Mouse (Mus musculus) ES-Bruce4 (cell line): ENCODE results near the gene Ice1. TPM values are rescaled to one million over a fixed set of nuclear protein-coding genes. Genes with fewer than 3 reads are reported as not detected.
A peak's percentile ranks its signal among the peaks of the same experiment; 100 is the strongest.

ENCODE experiments used
- H3K27ac ChIP-seq: 2 replicates; pipeline ENCODE4 v1.5.1; 2012; ENCODE audit warnings: low read length, inconsistent platforms; ENCODE audit not compliant: insufficient read depth
- H3K27me3 ChIP-seq: 2 replicates; pipeline ENCODE4 v1.6.1; 2012; ENCODE audit warnings: mild to moderate bottlenecking, low read length, inconsistent platforms; ENCODE audit not compliant: control insufficient read depth, poor library complexity, insufficient read depth, severe bottlenecking
- H3K36me3 ChIP-seq: 2 replicates; pipeline ENCODE4 v1.6.1; 2012; ENCODE audit warnings: inconsistent platforms, mild to moderate bottlenecking, low read length, moderate library complexity; ENCODE audit not compliant: control insufficient read depth, poor library complexity, insufficient read depth, severe bottlenecking
- H3K4me1 ChIP-seq: one replicate; pipeline ENCODE4 v1.8.1; 2011; ENCODE audit warnings: low read length; ENCODE audit not compliant: control insufficient read depth, insufficient read depth
- H3K4me3 ChIP-seq: 2 replicates; pipeline ENCODE4 v1.5.1; 2011; ENCODE audit warnings: low read depth, mild to moderate bottlenecking, low read length
- H3K9ac ChIP-seq: 2 replicates; pipeline ENCODE4 v1.6.1; 2012; ENCODE audit warnings: low read depth, mild to moderate bottlenecking, inconsistent platforms; ENCODE audit not compliant: poor library complexity, severe bottlenecking
- H3K9me3 ChIP-seq: replicated peaks from 2 replicates; pipeline ENCODE4 v1.6.1; 2012; ENCODE audit warnings: mild to moderate bottlenecking, low read length, inconsistent platforms; ENCODE audit not compliant: control insufficient read depth, poor library complexity, insufficient read depth, severe bottlenecking
- CTCF ChIP-seq: IDR thresholded peaks from one replicate; pipeline ENCODE4 v1.8.1; 2011; ENCODE audit warnings: low read depth, low read length
- EP300 ChIP-seq: IDR thresholded peaks from 2 replicates; pipeline ENCODE4 v1.6.1; 2011; ENCODE audit warnings: low read depth, low read length; ENCODE audit not compliant: insufficient read depth
- POLR2A ChIP-seq: IDR thresholded peaks from one replicate; pipeline ENCODE4 v1.8.1; 2011; ENCODE audit warnings: low read length; ENCODE audit not compliant: insufficient read depth
- polyA plus RNA-seq: library from polyadenylated mRNA; stranded (reverse); fragments of >200 nt; gene quantifications from 2 replicates; pipeline ENCODE4 v1.2.4, GENCODE M21; 2011; ENCODE audit warnings: low read depth; ENCODE audit not compliant: missing spikeins, insufficient read depth, insufficient read length

Gene Ice1
- polyA plus RNA-seq, 1 experiment = 42.3 TPM

- Histone ChIP-seq H3K4me3 (no peak overlapping the region), H3K36me3 (no peaks in the 10 kb centered on the region), H3K9ac (no peak overlapping the region), H3K27ac (no peak overlapping the region), H3K27me3 (no peaks in the 10 kb centered on the region), H3K4me1 (no peaks in the 10 kb centered on the region), H3K9me3 (no peaks in the 10 kb centered on the region)
- TF ChIP-seq POLR2A = no peak
- no peak for TF ChIP-seq EP300
- TF ChIP-seq CTCF = no peak
Observed at GRCm38 (mm10) chr13:70635591-70635990, 1.8 kb downstream of the Ice1 start.

- Histone ChIP-seq H3K36me3 (no peaks in the 10 kb centered on the region), H3K9ac (no peak overlapping the region), H3K9me3 (no peaks in the 10 kb centered on the region), H3K4me3 (no peak overlapping the region), H3K4me1 (peaks cover 5% of the 10 kb centered on the region), H3K27me3 (no peaks in the 10 kb centered on the region), H3K27ac (peak overlapping the region; percentile 54; the same call in 1 of the 2 replicates)
- TF ChIP-seq CTCF (no peak), POLR2A (no peak), EP300 (no peak)
Observed at GRCm38 (mm10) chr13:70626416-70626815, 11.0 kb downstream of the Ice1 start.

- TF ChIP-seq EP300 = no peak
- no peak for TF ChIP-seq POLR2A
- no peak for TF ChIP-seq CTCF
- no peak overlapping the region for H3K4me3 ChIP-seq
- no peaks in the 10 kb centered on the region for H3K9me3 ChIP-seq
- H3K36me3 ChIP-seq = no peaks in the 10 kb centered on the region
- no peak overlapping the region for H3K27ac ChIP-seq
- H3K27me3 ChIP-seq = no peaks in the 10 kb centered on the region
- H3K4me1 ChIP-seq = peaks cover 5% of the 10 kb centered on the region
- no peak overlapping the region for H3K9ac ChIP-seq
Observed at GRCm38 (mm10) chr13:70625665-70626064, 11.8 kb downstream of the Ice1 start.

- no peaks in the 10 kb centered on the region for H3K27me3 ChIP-seq
Observed at GRCm38 (mm10) chr13:70624445-70624844, 13.0 kb downstream of the Ice1 start.

GRCm38 (mm10) chr13:70622461-70623057 is 14.9 kb downstream of the Ice1 start:
- Histone ChIP-seq H3K9ac (no peak overlapping the region), H3K27ac (no peak overlapping the region), H3K9me3 (no peaks in the 10 kb centered on the region), H3K4me3 (no peak overlapping the region), H3K36me3 (peaks cover 14% of the 10 kb centered on the region), H3K27me3 (no peaks in the 10 kb centered on the region), H3K4me1 (peaks cover 5% of the 10 kb centered on the region)
- no peak for TF ChIP-seq POLR2A
- no peak for TF ChIP-seq EP300
- no peak for TF ChIP-seq CTCF

More at GRCm38 (mm10) chr13:70624445-70624844, 13.0 kb downstream of the Ice1 start:
- no peak overlapping the region for H3K27ac ChIP-seq
- H3K36me3 ChIP-seq = peaks cover 7% of the 10 kb centered on the region
- no peak overlapping the region for H3K4me3 ChIP-seq
- H3K9ac ChIP-seq = no peak overlapping the region
- no peaks in the 10 kb centered on the region for H3K9me3 ChIP-seq
- H3K4me1 ChIP-seq = peaks cover 5% of the 10 kb centered on the region
- TF ChIP-seq POLR2A = no peak
- no peak for TF ChIP-seq EP300
- TF ChIP-seq CTCF = no peak

DNA sequence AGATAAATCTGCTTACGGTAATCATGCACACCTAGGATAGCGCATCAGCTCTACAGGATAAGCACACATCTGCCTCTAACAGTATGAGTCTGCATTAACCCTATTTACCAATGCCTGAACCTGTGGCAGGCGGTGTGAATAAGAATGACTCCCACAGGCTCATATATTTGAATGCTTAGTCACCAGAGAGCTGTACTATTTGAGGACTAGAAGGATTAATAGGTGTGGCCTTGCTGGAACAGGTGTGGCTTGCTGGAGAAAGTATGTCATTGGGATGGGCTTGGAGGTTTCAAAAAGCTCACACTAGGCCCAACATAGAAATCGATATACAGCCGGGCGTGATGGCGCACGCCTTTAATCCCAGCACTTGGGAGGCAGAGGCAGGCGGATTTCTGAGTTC is 15.9 kb downstream of the Ice1 start:
- H3K4me3 ChIP-seq = no peak overlapping the region
- no peak overlapping the region for H3K27ac ChIP-seq
- no peaks in the 10 kb centered on the region for H3K9me3 ChIP-seq
- peaks cover 14% of the 10 kb centered on the region for H3K36me3 ChIP-seq
- H3K27me3 ChIP-seq = no peaks in the 10 kb centered on the region
- TF ChIP-seq CTCF (no peak), EP300 (no peak), POLR2A (no peak)
- H3K4me1 ChIP-seq = peaks cover 5% of the 10 kb centered on the region
- H3K9ac ChIP-seq = no peak overlapping the region
